Mouse (Mus musculus) G1E (cell line): ENCODE results near the gene Nell1. TPM values are rescaled to one million over a fixed set of nuclear protein-coding genes. Genes with fewer than 3 reads are reported as not detected.

Experiments
- ATAC-seq: 2 replicates; pipeline ENCODE4 v1.8.0; 2016; ENCODE audit warnings: mild to moderate bottlenecking; ENCODE audit not compliant: insufficient number of reproducible peaks, poor library complexity, low FRiP score, severe bottlenecking; ENCODE audit errors: extremely low read depth
- DNase-seq: peaks from one replicate; pipeline ENCODE4 v3.0.0; 2012; ENCODE audit warnings: low spot score
- H3K27me3 ChIP-seq: 2 replicates; pipeline ENCODE4 v1.6.1; 2012; ENCODE audit warnings: mild to moderate bottlenecking, low read length, inconsistent platforms; ENCODE audit not compliant: insufficient read depth
- H3K36me3 ChIP-seq: replicated peaks from 2 replicates; pipeline ENCODE3; 2012; ENCODE audit warnings: mild to moderate bottlenecking, inconsistent platforms
- H3K4me1 ChIP-seq: 2 replicates; pipeline ENCODE4 v1.6.1; 2012; ENCODE audit warnings: low read depth, low read length, inconsistent platforms, mixed read lengths; ENCODE audit not compliant: insufficient read depth
- H3K4me3 ChIP-seq: 2 replicates; pipeline ENCODE4 v1.5.1; 2012; ENCODE audit warnings: low read depth, mild to moderate bottlenecking, inconsistent platforms, low read length, moderate library complexity, mixed read lengths
- H3K9me3 ChIP-seq: replicated peaks from 2 replicates; pipeline ENCODE4 v1.6.1; 2012; ENCODE audit warnings: inconsistent platforms
- CTCF ChIP-seq: IDR thresholded peaks from 2 replicates; pipeline ENCODE4 v1.5.1; 2012; ENCODE audit warnings: low read depth, low read length, inconsistent platforms, mixed read lengths
- GATA1 ChIP-seq: IDR thresholded peaks from 2 replicates; pipeline ENCODE4 v1.6.1; 2012; ENCODE audit warnings: borderline replicate concordance, low read length, inconsistent platforms, mixed read lengths
- GATA2 ChIP-seq: IDR thresholded peaks from 2 replicates; pipeline ENCODE4 v1.6.1; 2012; ENCODE audit warnings: low read depth, low read length, inconsistent platforms, borderline replicate concordance
- POLR2AphosphoS5 ChIP-seq: IDR thresholded peaks from 2 replicates; pipeline ENCODE4 v1.6.1; 2012; ENCODE audit warnings: low read depth, low read length, inconsistent platforms; ENCODE audit not compliant: insufficient replicate concordance
- TAL1 ChIP-seq: conservative IDR thresholded peaks from 2 replicates; pipeline ENCODE4 v1.6.1; 2012; ENCODE audit warnings: low read depth, low read length, inconsistent platforms, mixed read lengths
- polyA plus RNA-seq: library from polyadenylated mRNA; stranded (reverse); fragments of >175 nt; gene quantifications from 2 replicates; pipeline ENCODE4 v1.2.3, GENCODE M21; 2012
- total RNA-seq, 2 experiments: library from RNA; stranded (forward) in 1 of 2; stranded (reverse) in 1 of 2; fragments of 200-1000 nt in 1 of 2; fragments of >200 nt in 1 of 2; fragmentation: Nextera tagmentation in 1 of 2; gene quantifications; 2 replicates each; pipeline ENCODE4 v1.2.3; 2014 to 2017

Gene Nell1
- total and polyA plus RNA-seq, 3 experiments: 0.05 TPM; not detected in 2

DNA sequence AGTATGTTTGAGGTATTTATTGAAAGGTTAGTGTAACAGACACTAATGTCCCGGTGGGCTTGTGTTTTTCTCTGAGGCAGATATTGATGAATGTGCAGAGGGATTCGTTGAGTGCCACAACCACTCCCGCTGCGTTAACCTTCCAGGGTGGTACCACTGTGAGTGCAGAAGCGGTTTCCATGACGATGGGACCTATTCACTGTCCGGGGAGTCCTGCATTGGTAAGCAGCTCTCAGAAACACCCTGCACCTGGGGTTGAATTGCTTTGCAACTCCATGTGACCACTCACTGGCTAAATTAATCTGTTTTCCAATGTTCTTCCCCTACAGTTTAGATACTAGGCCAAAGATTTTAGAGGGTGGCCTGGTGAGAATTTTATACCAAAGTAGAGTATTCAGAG lies 851.5 kb downstream of the Nell1 start:
- H3K9me3 ChIP-seq: peaks cover 5% of the 10 kb centered on the region
- TF ChIP-seq GATA1: no peak
- TF ChIP-seq POLR2AphosphoS5: no peak
- TF ChIP-seq TAL1: no peak
- TF ChIP-seq CTCF: no peak
- TF ChIP-seq GATA2: no peak
- no peaks in the 10 kb centered on the region for H3K4me1 ChIP-seq
- ATAC-seq (no peak), DNase-seq (no peak)
- no peaks in the 10 kb centered on the region for H3K27me3 ChIP-seq
- H3K36me3 ChIP-seq: no peaks in the 10 kb centered on the region
- no peak overlapping the region for H3K4me3 ChIP-seq

DNA sequence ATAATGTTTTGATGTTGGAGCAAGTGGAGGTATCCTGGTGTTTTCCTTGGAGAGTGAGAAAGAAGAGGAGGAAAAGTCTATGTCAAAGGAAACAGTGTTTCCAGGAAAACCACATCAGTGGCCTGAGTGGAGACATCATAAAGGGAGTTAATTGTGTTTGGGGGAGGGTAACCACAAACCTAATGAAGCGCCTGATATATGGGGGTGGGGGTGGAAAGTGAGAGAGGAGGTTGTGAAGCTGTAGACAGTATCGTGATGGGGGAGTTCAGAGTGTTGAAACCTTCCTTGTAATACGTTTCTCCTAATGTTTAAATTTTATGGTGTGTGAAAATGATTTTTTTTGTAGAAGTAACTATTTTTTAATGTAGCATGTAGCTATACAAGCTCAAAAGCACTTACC lies 858.1 kb downstream of the Nell1 start:
- H3K9me3 ChIP-seq: peaks cover 5% of the 10 kb centered on the region
- TF ChIP-seq GATA1: no peak
- TF ChIP-seq POLR2AphosphoS5: no peak
- TF ChIP-seq TAL1: no peak
- no peak for TF ChIP-seq GATA2
- TF ChIP-seq CTCF: no peak
- no peak for DNase-seq
- H3K36me3 ChIP-seq: no peaks in the 10 kb centered on the region
- no peaks in the 10 kb centered on the region for H3K27me3 ChIP-seq
- H3K4me1 ChIP-seq: no peaks in the 10 kb centered on the region
- H3K4me3 ChIP-seq: no peak overlapping the region
- no peak for ATAC-seq

DNA sequence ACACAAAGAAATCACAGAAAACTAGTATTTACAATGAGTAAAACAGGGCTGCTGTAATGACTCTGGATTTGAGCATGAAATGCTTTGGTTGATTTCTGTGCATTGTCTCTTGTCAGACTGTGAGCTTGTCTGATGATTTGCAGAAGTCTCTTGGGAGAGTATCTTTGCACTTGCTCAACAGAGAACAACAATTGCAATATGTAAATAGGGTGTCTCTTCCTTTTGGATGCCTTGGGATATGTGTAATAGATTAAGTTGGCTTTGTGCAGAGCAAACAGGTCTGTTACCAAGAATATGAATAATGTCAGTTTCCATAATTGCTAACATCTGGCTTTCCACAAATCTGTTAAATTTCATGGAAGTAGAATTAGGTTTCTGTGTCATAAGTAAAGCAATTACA lies 868.0 kb downstream of the Nell1 start:
- Histone ChIP-seq H3K4me3 (no peak overlapping the region), H3K4me1 (no peaks in the 10 kb centered on the region), H3K27me3 (no peaks in the 10 kb centered on the region), H3K36me3 (no peaks in the 10 kb centered on the region), H3K9me3 (no peaks in the 10 kb centered on the region)
- DNase-seq (no peak), ATAC-seq (no peak)
- TF ChIP-seq GATA1 (no peak), GATA2 (no peak), TAL1 (no peak), POLR2AphosphoS5 (no peak), CTCF (no peak)

DNA sequence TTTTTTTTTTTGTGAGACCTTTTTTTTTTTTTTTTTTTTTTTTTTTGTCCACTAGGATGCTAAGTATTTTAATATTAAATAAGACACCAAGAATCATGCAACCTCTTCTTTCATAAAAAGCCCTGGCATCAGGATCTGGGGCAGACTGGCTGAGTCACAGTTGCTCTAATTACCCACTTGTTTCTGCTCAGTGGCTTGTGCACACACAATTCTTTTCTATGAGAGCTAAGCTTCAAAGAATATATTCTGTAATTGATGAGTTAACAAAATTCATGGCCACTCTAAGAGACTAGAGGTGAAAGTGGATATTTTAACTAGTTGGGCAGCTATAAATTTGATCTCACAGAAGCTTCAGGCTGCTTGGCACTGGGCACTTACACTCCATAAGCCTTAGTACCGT lies 873.3 kb downstream of the Nell1 start:
- DNase-seq: no peak
- ATAC-seq: no peak
- H3K4me1 ChIP-seq: no peaks in the 10 kb centered on the region

DNA sequence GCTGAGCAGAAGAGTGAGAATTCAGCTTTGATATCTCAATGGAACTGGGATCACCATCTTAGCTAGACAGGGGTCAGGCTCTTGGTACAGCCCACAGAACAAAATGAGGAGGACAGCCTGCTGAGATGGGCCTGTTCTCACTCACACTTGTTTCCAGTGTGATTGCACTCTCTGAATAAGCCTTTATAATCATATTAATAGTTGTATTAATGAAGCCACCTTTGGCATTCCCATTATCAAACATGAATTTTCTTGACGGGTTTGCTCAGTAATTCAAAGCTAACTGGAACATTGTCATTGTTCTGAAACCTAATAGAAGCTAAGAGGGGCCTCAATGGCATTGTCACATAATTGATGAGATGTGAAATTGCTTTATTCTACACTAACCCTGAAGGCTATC lies 875.6 kb downstream of the Nell1 start:
- no peak overlapping the region for H3K4me3 ChIP-seq
- no peak for TF ChIP-seq GATA1
- no peak for TF ChIP-seq GATA2
- no peak for TF ChIP-seq POLR2AphosphoS5
- TF ChIP-seq TAL1: no peak
- peaks cover 2% of the 10 kb centered on the region; the same call in 1 of the 2 replicates for H3K9me3 ChIP-seq
- DNase-seq: no peak
- H3K4me1 ChIP-seq: no peaks in the 10 kb centered on the region
- no peaks in the 10 kb centered on the region for H3K36me3 ChIP-seq
- no peaks in the 10 kb centered on the region for H3K27me3 ChIP-seq
- no peak for ATAC-seq

More for the DNA sequence above, 873.3 kb downstream of the Nell1 start:
- H3K4me3 ChIP-seq: no peak overlapping the region
- H3K27me3 ChIP-seq: no peaks in the 10 kb centered on the region
- H3K36me3 ChIP-seq: no peaks in the 10 kb centered on the region
- H3K9me3 ChIP-seq: peaks cover 2% of the 10 kb centered on the region; the same call in 1 of the 2 replicates
- TF ChIP-seq POLR2AphosphoS5 (no peak), TAL1 (no peak), GATA1 (no peak), CTCF (no peak), GATA2 (no peak)

DNA sequence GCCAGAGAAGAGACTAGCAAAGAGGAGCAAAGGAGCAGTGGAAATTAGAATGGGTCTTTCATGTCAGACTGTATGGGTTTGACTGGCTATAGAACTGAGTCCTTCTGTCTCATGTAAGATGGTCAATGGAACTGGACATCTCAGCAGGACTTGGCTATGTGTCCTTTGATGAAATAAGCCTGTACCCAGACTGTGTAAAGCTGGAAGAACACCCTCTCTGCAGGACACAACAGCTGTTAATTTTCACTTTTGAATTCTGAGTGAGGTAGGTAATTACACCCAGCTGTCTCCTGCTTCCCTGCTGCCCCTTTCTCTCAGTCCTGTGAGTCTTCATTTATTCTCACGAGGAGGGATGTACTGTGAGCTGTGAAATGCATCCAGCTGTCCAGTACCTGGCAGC lies 895.5 kb downstream of the Nell1 start:
- ATAC-seq: no peak
- Histone ChIP-seq H3K36me3 (no peaks in the 10 kb centered on the region), H3K4me3 (no peak overlapping the region), H3K27me3 (no peaks in the 10 kb centered on the region), H3K9me3 (no peaks in the 10 kb centered on the region), H3K4me1 (no peaks in the 10 kb centered on the region)
- DNase-seq: no peak
- no peak for TF ChIP-seq TAL1
- no peak for TF ChIP-seq CTCF
- no peak for TF ChIP-seq POLR2AphosphoS5

DNA sequence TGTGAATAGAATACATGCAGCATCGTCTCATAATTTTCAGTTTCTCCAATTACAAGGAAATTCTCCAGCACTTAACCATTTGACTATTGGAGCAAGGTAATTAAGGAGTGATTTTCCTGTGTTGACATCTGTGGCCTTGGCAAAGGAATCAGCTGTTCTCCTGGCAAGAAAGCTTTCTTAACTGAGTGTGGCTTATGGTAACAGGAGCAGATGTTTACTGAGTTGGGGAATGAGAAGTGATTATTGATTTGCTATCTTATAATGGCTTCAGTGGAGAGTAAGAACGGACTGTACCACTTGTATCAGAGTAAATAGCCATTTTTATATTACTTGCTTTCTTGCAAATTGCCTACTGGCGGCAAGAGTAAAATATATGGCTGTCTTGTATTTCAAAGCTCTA lies 913.0 kb downstream of the Nell1 start:
- no peak for ATAC-seq
- TF ChIP-seq GATA2 (no peak), POLR2AphosphoS5 (no peak), CTCF (no peak), TAL1 (no peak), GATA1 (no peak)
- H3K4me3 ChIP-seq: no peak overlapping the region

More for the DNA sequence above, 913.0 kb downstream of the Nell1 start:
- H3K4me1 ChIP-seq: no peaks in the 10 kb centered on the region
- no peaks in the 10 kb centered on the region for H3K36me3 ChIP-seq
- no peak for DNase-seq
- H3K9me3 ChIP-seq: no peaks in the 10 kb centered on the region
- H3K27me3 ChIP-seq: no peaks in the 10 kb centered on the region
